17 mouse cellular contexts compared by ENCODE assay signal in genomic region chr3:93506881-93507325, GRCm38 (mm10). TPM values are rescaled to one million over a fixed set of nuclear protein-coding genes. Genes with fewer than 3 reads are reported as not detected.
DNase-seq lines count a peak whose midpoint lies in the region; ATAC-seq and TF ChIP-seq lines count a peak whose summit lies in the region.
"Had no signal": no experiment of that assay in that cellular context is flagged by ENCODE, and none has a peak within 500 bp of the region (broad histone marks: within the 10 kb centered on the region; RNA-seq: fewer than 3 reads in every experiment).

No protein-coding gene starts in this region.

- H3K36me3 ChIP-seq in kidney, postnatal 0 days (ENCODE audit: insufficient read depth, low read length): no peaks in the 10 kb centered on the region
- no peaks in the 10 kb centered on the region for H3K36me3 ChIP-seq in embryonic facial prominence, embryonic 12.5 days
- no peaks in the 10 kb centered on the region for H3K36me3 ChIP-seq in thymus, adult 2 months (ENCODE audit: control insufficient read depth, insufficient read depth, low read length)
- H3K36me3 ChIP-seq: neural tube, embryonic 13.5 days had no signal

- no peak overlapping the region for H3K9ac ChIP-seq in kidney, postnatal 0 days (ENCODE audit: low read depth, low read length)
- no peak overlapping the region for H3K9ac ChIP-seq in embryonic facial prominence, embryonic 12.5 days
- H3K9ac ChIP-seq: neural tube, embryonic 13.5 days had no signal

- peak overlapping the region; percentile 39; the same call in 1 of the 2 replicates for H3K4me2 ChIP-seq in kidney, postnatal 0 days (ENCODE audit: low read length)
- 0 out of 2 replicates have a peak overlapping the region, but pooled peaks have one; percentile 28 for H3K4me2 ChIP-seq in embryonic facial prominence, embryonic 12.5 days (replicated peaks)
- H3K4me2 ChIP-seq: neural tube, embryonic 13.5 days had no signal

- no peak overlapping the region for H3K4me3 ChIP-seq in kidney, postnatal 0 days (replicated peaks; ENCODE audit: low read depth, low read length)
- no peak overlapping the region for H3K4me3 ChIP-seq in embryonic facial prominence, embryonic 12.5 days
- no peak overlapping the region for H3K4me3 ChIP-seq in lung, adult 2 months (replicated peaks; ENCODE audit: extremely low read depth, low read depth, low read length)
- H3K4me3 ChIP-seq in thymus, adult 2 months (ENCODE audit: control insufficient read depth, insufficient read depth, low read length): no peak overlapping the region
- H3K4me3 ChIP-seq: neural tube, embryonic 13.5 days had no signal

- H3K27me3 ChIP-seq in kidney, postnatal 0 days (ENCODE audit: insufficient read depth, low read length): no peaks in the 10 kb centered on the region
- H3K27me3 ChIP-seq in embryonic facial prominence, embryonic 12.5 days: no peaks in the 10 kb centered on the region
- no peaks in the 10 kb centered on the region for H3K27me3 ChIP-seq in thymus, adult 2 months (ENCODE audit: control insufficient read depth, insufficient read depth, low read length)
- H3K27me3 ChIP-seq: neural tube, embryonic 13.5 days had no signal

- peak; percentile 47; the same call in 1 of the 2 replicates for ATAC-seq in kidney, postnatal 0 days (replicated peaks; ENCODE audit: low FRiP score, low read depth)
- no peak for ATAC-seq in embryonic facial prominence, embryonic 12.5 days (ENCODE audit: insufficient number of reproducible peaks, insufficient read depth, low FRiP score, low TSS enrichment)
- ATAC-seq: forebrain, embryonic 14.5 days; hindbrain, postnatal 0 days had no signal

- no peaks in the 10 kb centered on the region for H3K4me1 ChIP-seq in kidney, postnatal 0 days (replicated peaks; ENCODE audit: insufficient read depth, low read length)
- H3K4me1 ChIP-seq in embryonic facial prominence, embryonic 12.5 days: no peaks in the 10 kb centered on the region
- no peaks in the 10 kb centered on the region for H3K4me1 ChIP-seq in lung, adult 2 months (ENCODE audit: control insufficient read depth, insufficient read depth, low read length)
- H3K4me1 ChIP-seq in thymus, adult 2 months (replicated peaks; ENCODE audit: control insufficient read depth, insufficient read depth, low read length): peaks cover 8% of the 10 kb centered on the region
- H3K4me1 ChIP-seq: neural tube, embryonic 13.5 days had no signal

- no peaks in the 10 kb centered on the region for H3K9me3 ChIP-seq in kidney, postnatal 0 days (replicated peaks; ENCODE audit: low read length)
- H3K9me3 ChIP-seq in embryonic facial prominence, embryonic 12.5 days: no peaks in the 10 kb centered on the region

- DNase-seq in kidney, postnatal 0 days (ENCODE audit: low spot score): no peak
- no peak for DNase-seq in kidney, postnatal 25 days
- DNase-seq in lung, adult 2 months: peak; percentile 33
- DNase-seq in thymus, adult 2 months: peak; percentile 27
- no peak for DNase-seq in adrenal gland, adult (ENCODE audit: inconsistent age in 2 of 2, low spot score in 1 of 2)
- DNase-seq in layer of hippocampus, postnatal 25 days (ENCODE audit: extremely low spot score in 1 of 2, low spot score in 1 of 2): no peak
- DNase-seq in left cerebral cortex, postnatal 14 days (ENCODE audit: low spot score in 2 of 2): no peak

- intact Hi-C loops in left cerebral cortex, postnatal 14 days (cut with DNase I): no loop called here

- no peak for TF ChIP-seq POLR2A in lung, adult 2 months (IDR thresholded peaks at IDR 0.05; ENCODE audit: borderline replicate concordance, extremely low read depth, low read depth, low read length)
- no peak for TF ChIP-seq POLR2A in thymus, adult 2 months (IDR thresholded peaks at IDR 0.05; ENCODE audit: control insufficient read depth, extremely low read depth, insufficient read depth, low read length, poor library complexity)

- WGBS in kidney, postnatal 0 days: 67% methylated on average over 5 of the region's 5 CpGs
- 63% methylated on average over 5 of the region's 5 CpGs for WGBS in embryonic facial prominence, embryonic 12.5 days
- WGBS in lung, adult 2 months: 62% methylated on average over 5 of the region's 5 CpGs
- WGBS in thymus, adult 2 months: 45% methylated on average over 5 of the region's 5 CpGs

- H3K27ac ChIP-seq in kidney, postnatal 0 days: peak overlapping the region; percentile 77
- 0 out of 2 replicates have a peak overlapping the region, but pooled peaks have one; percentile 36 for H3K27ac ChIP-seq in embryonic facial prominence, embryonic 12.5 days
- H3K27ac ChIP-seq in thymus, adult 2 months (ENCODE audit: control insufficient read depth, insufficient read depth, low read length): peak overlapping the region; percentile 93
- H3K27ac ChIP-seq: hindbrain, postnatal 0 days; neural tube, embryonic 13.5 days had no signal

- TF ChIP-seq CTCF in kidney, postnatal 0 days (IDR thresholded peaks at IDR 0.05; ENCODE audit: low read depth): no peak
- TF ChIP-seq CTCF in lung, adult 2 months (IDR thresholded peaks at IDR 0.05; ENCODE audit: insufficient read depth, low read length): no peak
- TF ChIP-seq CTCF in thymus, adult 2 months (IDR thresholded peaks at IDR 0.05; ENCODE audit: borderline replicate concordance, control insufficient read depth, extremely low read depth, insufficient read depth, low read length, poor library complexity): no peak

RNA-seq across cellular contexts. Expression of gene S100a11, which starts 13.4 kb away (rescaled TPM):
- polyA plus RNA-seq in kidney, postnatal 0 days (2015; fragmentation: Nextera tagmentation; extraction: Ambion mirVana): 2,066 and 2,191 TPM in 2 replicates
- polyA plus RNA-seq in embryonic facial prominence, embryonic 12.5 days (2016; fragmentation: Nextera tagmentation; extraction: Ambion mirVana): 833 and 880 TPM in 2 replicates
- 232 and 357 TPM in 2 replicates for polyA plus RNA-seq in lung, adult 2 months (2012; rRNA removed)
- 134 and 151 TPM in 2 replicates for polyA plus RNA-seq in thymus, adult 2 months (2012; rRNA removed)
- 1 to 10 TPM; 6.1 to 8.5 TPM for total RNA-seq in layer of hippocampus, postnatal 25 days (2021)
- total RNA-seq in left cerebral cortex, postnatal 14 days (2021): 10 to 100 TPM; 16.7 to 17.7 TPM

RNA-seq across cellular contexts. Expression of gene Tchhl1, which starts 38.3 kb away (rescaled TPM):
- 0.28 and 0.33 TPM in 2 replicates for polyA plus RNA-seq in kidney, postnatal 0 days (2015; fragmentation: Nextera tagmentation; extraction: Ambion mirVana)
- polyA plus RNA-seq in embryonic facial prominence, embryonic 12.5 days (2016; fragmentation: Nextera tagmentation; extraction: Ambion mirVana): not detected in 2 replicates
- not detected in 2 replicates for polyA plus RNA-seq in lung, adult 2 months (2012; rRNA removed)
- not detected in 2 replicates for polyA plus RNA-seq in thymus, adult 2 months (2012; rRNA removed)
- total RNA-seq in layer of hippocampus, postnatal 25 days (2021): not detected
- total RNA-seq in left cerebral cortex, postnatal 14 days (2021): not detected
- total RNA-seq: common myeloid progenitor, adult 5-6 weeks; ES-E14; heart, adult 18-20 months; hindbrain, postnatal 0 days; left cerebral cortex, postnatal 25 days; megakaryocyte-erythroid progenitor cell, adult 5-6 weeks had no signal
- polyA plus RNA-seq: activated CD4-positive, CD25-positive, alpha-beta regulatory T cell, adult 4 months; forebrain, embryonic 14.5 days; hindbrain, postnatal 0 days; neural tube, embryonic 13.5 days had no signal

RNA-seq across cellular contexts. Expression of gene S100a10, which starts 48.0 kb away (rescaled TPM):
- 534 and 566 TPM in 2 replicates for polyA plus RNA-seq in kidney, postnatal 0 days (2015; fragmentation: Nextera tagmentation; extraction: Ambion mirVana)
- 379 and 392 TPM in 2 replicates for polyA plus RNA-seq in embryonic facial prominence, embryonic 12.5 days (2016; fragmentation: Nextera tagmentation; extraction: Ambion mirVana)
- polyA plus RNA-seq in lung, adult 2 months (2012; rRNA removed): 61.1 and 79.5 TPM in 2 replicates
- polyA plus RNA-seq in thymus, adult 2 months (2012; rRNA removed): 99.3 and 121 TPM in 2 replicates
- 10 to 100 TPM; 15.0 to 23.5 TPM for total RNA-seq in layer of hippocampus, postnatal 25 days (2021)
- total RNA-seq in left cerebral cortex, postnatal 14 days (2021): 10 to 100 TPM; 35.8 to 37.2 TPM

Comparison
In these comparisons a context has a peak if more than half of its experiments do, and no peak if none do; other contexts are left out.
1. DNase-seq: peak in lung, adult 2 months (single experiment) and thymus, adult 2 months (single experiment); none in kidney, postnatal 0 days (single experiment), kidney, postnatal 25 days (0 of 2), adrenal gland, adult (0 of 2), layer of hippocampus, postnatal 25 days (0 of 2) and left cerebral cortex, postnatal 14 days (0 of 2).
2. H3K27ac ChIP-seq: peak in every context shown above with its lines; median percentile 93 in thymus, adult 2 months; 77 in kidney, postnatal 0 days; 36 in embryonic facial prominence, embryonic 12.5 days.